Mouse (Mus musculus) spleen, adult 2 months (tissue): Measurements from ENCODE around the gene Ficd.

Source experiments
- CTCF ChIP-seq: fragments of 200-500 bp; IDR thresholded peaks from 2 replicates; pipeline ENCODE4 v1.5.1; 2011; ENCODE audit warnings: mild to moderate bottlenecking, inconsistent platforms; ENCODE audit not compliant: insufficient read depth, insufficient read length, insufficient replicate concordance; ENCODE audit errors: extremely low read depth
- POLR2A ChIP-seq: fragments of 200-500 bp; IDR thresholded peaks from 2 replicates; pipeline ENCODE4 v1.6.1; 2011; ENCODE audit warnings: low read depth, low read length, inconsistent platforms

- TF ChIP-seq CTCF: no peak
- peak; percentile 25; the same call in 1 of the 2 replicates for TF ChIP-seq POLR2A
Observed at GRCm38 (mm10) chr5:113776896-113777226, 41.3 kb downstream of the Ficd start.
